Mouse (Mus musculus): ENCODE measurements around the gene Cypt2. TPM values are rescaled to one million over a fixed set of nuclear protein-coding genes. Genes with fewer than 3 reads are reported as not detected.
"Not testable (repeated sequence)": the region's sequence is repeated elsewhere in the genome, so short reads cannot be mapped to it uniquely, and the experiment has no call there.

Cypt2 gene
- polyA plus RNA-seq (2012; ENCODE audit: insufficient read depth, low replicate concordance), result not detected in 2 replicates

- not testable (repeated sequence) for H3K27me3 ChIP-seq (replicated peaks); H3K9me3 ChIP-seq; H3K4me1 ChIP-seq; H3K36me3 ChIP-seq (replicated peaks; ENCODE audit: low read length); H3K4me3 ChIP-seq (replicated peaks)
Observed at GRCm38 (mm10) chrX:105499472-105499871, at the start of gene Cypt2. Cypt2 (plus strand) TSS chrX:105499772.

GRCm38 (mm10) chrX:105546234-105546633 lies 46.7 kb downstream of the Cypt2 start:
- no peaks in the 10 kb centered on the region for H3K9me3 ChIP-seq
- no peak overlapping the region for H3K4me3 ChIP-seq (replicated peaks)
- no peaks in the 10 kb centered on the region for H3K4me1 ChIP-seq
- TF ChIP-seq GATA1 (IDR thresholded peaks at IDR 0.05; ENCODE audit: borderline replicate concordance, low read length) (no peak), FLI1 (IDR thresholded peaks at IDR 0.05; ENCODE audit: low read length) (no peak)
- no peaks in the 10 kb centered on the region for H3K27me3 ChIP-seq (replicated peaks)
- H3K36me3 ChIP-seq (replicated peaks; ENCODE audit: low read length), result no peaks in the 10 kb centered on the region

All from megakaryocyte, embryonic 14.5 days (primary cell).